Mouse (Mus musculus) liver, embryonic 12.5 days (tissue): ENCODE measurements around the gene Flt1. TPM values are rescaled to one million over a fixed set of nuclear protein-coding genes. Genes with fewer than 3 reads are reported as not detected.

Experiments
- ATAC-seq: fragments of 200-750 bp; cut with Nextera tagmentation; 2 replicates; pipeline ENCODE4 v1.8.0; 2017; ENCODE audit warnings: moderate number of reproducible peaks, mild to moderate bottlenecking, moderate library complexity
- H3K27ac ChIP-seq: fragments of 300-500 bp; sonication (generic); 2 replicates; pipeline ENCODE4 v1.5.1; 2016; ENCODE audit warnings: mild to moderate bottlenecking
- H3K27me3 ChIP-seq: fragments of 300-500 bp; sonication (generic); replicated peaks from 2 replicates; pipeline ENCODE4 v1.6.1; 2016; ENCODE audit warnings: mild to moderate bottlenecking, moderate library complexity
- H3K36me3 ChIP-seq: fragments of 300-500 bp; sonication (generic); 2 replicates; pipeline ENCODE4 v1.6.1; 2016; ENCODE audit warnings: mild to moderate bottlenecking, moderate library complexity
- H3K4me1 ChIP-seq: fragments of 300-500 bp; sonication (generic); 2 replicates; pipeline ENCODE4 v1.6.1; 2016
- H3K4me2 ChIP-seq: fragments of 300-500 bp; sonication (generic); 2 replicates; pipeline ENCODE4 v1.6.1; 2016; ENCODE audit warnings: mild to moderate bottlenecking, moderate library complexity
- H3K4me3 ChIP-seq: fragments of 300-500 bp; sonication (generic); 2 replicates; pipeline ENCODE4 v1.5.1; 2016; ENCODE audit warnings: mild to moderate bottlenecking, moderate library complexity
- H3K9ac ChIP-seq: fragments of 300-500 bp; sonication (generic); 2 replicates; pipeline ENCODE4 v1.6.1; 2016; ENCODE audit warnings: mild to moderate bottlenecking, moderate library complexity
- H3K9me3 ChIP-seq: fragments of 300-500 bp; sonication (generic); replicated peaks from 2 replicates; pipeline ENCODE4 v1.6.1; 2016; ENCODE audit warnings: mild to moderate bottlenecking, moderate library complexity
- WGBS: fragments of 180-500 bp; shearing (Covaris S2); methylation state at CpG from one replicate; pipeline ENCODE4 v1.1.7; 2016; ENCODE audit not compliant: insufficient replicate concordance; 5-methylcytosine and 5-hydroxymethylcytosine counted together
- polyA plus RNA-seq: library from polyadenylated mRNA; unstranded; fragments of >200 nt; fragmentation: Nextera tagmentation; extraction: Ambion mirVana; gene quantifications from 2 replicates; pipeline ENCODE4 v1.2.1, GENCODE M21; 2016

Gene Flt1
- polyA plus RNA-seq, 1 experiment from 2014 or later = 7.6 TPM

GRCm38 (mm10) chr5:147655761-147656160 lies 70.0 kb downstream of the Flt1 start:
- Histone ChIP-seq H3K27ac (no peak overlapping the region), H3K9me3 (peaks cover 14% of the 10 kb centered on the region; the same call in 1 of the 2 replicates), H3K4me3 (no peak overlapping the region), H3K36me3 (no peaks in the 10 kb centered on the region), H3K9ac (no peak overlapping the region), H3K4me2 (no peak overlapping the region), H3K4me1 (peaks cover 14% of the 10 kb centered on the region), H3K27me3 (no peaks in the 10 kb centered on the region)
- no peak for ATAC-seq
- WGBS = 69% methylated on average over 7 of the region's 7 CpGs

DNA sequence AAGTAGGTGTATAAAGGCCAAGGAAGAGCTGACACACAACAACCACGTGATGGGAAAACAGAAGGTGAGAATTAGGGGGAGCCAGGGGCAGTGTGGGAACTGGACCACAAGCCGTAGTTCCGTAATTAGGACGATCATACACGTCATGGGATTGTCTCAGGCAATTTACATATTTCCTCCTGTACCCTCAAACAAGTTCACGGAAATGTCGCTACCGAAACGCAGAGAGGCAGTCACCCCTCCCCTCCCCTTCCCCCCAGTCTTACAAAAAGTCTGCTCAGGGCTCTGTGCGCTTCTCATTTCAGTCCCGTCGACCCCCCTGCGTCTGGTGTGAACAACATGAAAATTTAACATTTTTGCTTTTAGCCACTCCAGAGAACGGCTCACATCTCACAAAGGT lies 74.6 kb downstream of the Flt1 start:
- Histone ChIP-seq H3K4me2 (no peak overlapping the region), H3K36me3 (no peaks in the 10 kb centered on the region), H3K9ac (no peak overlapping the region), H3K27me3 (no peaks in the 10 kb centered on the region; the same call in 1 of the 2 replicates), H3K27ac (no peak overlapping the region), H3K9me3 (peaks cover 14% of the 10 kb centered on the region; the same call in 1 of the 2 replicates), H3K4me1 (no peaks in the 10 kb centered on the region), H3K4me3 (no peak overlapping the region)
- ATAC-seq = no peak
- 80% methylated on average over 14 of the region's 14 CpGs for WGBS

DNA sequence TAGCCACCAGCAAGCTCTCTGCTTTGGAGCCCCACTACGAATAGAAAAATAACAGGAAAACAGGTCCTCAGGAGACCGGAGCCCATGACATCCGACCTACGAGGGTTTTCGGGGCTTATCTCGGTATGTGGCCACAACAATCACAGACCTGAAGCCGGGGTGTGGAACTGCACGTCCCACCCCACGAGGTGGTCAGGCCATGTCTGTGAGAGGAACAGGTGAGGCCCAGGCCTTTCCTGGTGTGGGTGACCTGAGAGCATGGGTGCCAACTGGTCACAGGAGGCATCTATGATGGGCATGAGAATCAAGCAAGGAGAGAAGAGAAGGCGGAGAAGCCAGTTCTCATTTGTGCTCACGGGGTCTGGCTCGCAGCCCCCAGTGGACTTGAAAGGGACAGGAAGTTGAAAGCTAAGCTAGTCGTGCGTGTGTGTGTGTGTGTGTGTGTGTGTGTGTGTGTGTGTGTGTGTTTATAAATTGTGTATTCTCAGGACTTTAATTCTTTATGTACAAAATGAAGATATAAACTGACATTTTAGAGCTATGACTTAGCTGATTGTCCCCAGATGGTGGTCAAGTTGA lies 79.4 kb downstream of the Flt1 start:
- no peak for ATAC-seq
- H3K27ac ChIP-seq = no peak overlapping the region
- 49% methylated on average over 14 of the region's 14 CpGs for WGBS

DNA sequence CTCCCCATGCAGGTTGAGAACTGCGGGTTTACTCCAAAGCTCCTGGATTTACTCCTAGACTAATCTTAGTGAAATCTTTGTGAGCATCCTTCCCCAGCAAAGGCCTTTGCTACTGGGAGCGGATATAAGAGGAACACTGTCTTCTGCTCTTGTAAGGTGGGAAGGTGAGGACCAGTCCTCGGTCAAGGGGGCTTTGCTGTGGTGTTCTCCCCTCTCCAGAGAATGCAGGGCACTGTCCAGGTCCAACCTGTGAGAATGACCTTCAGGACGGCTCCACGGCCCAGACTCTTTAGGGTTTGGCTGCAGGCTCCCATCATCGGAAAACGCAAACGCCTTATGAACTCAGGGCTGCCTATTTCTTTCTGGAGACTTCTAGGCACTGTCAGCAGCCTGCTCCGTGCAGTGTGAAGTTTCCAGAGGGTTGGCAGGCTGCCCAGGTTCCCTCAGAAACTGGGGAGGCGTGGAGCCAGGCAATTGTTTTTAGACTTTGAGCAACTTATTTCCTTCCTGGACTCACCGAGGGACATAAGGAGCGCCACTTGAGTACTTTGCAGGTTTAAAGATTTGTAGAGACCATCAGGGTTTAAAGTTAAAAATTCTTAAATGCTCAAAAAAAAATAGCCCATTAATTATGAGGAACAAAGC lies 80.7 kb downstream of the Flt1 start:
- Histone ChIP-seq H3K36me3 (no peaks in the 10 kb centered on the region), H3K27me3 (no peaks in the 10 kb centered on the region; the same call in none of the 2 replicates), H3K4me1 (no peaks in the 10 kb centered on the region), H3K4me2 (no peak overlapping the region), H3K9ac (no peak overlapping the region), H3K9me3 (no peaks in the 10 kb centered on the region), H3K4me3 (no peak overlapping the region), H3K27ac (no peak overlapping the region)
- 67% methylated on average over 12 of the region's 12 CpGs for WGBS
- no peak for ATAC-seq

More for the DNA sequence above, 79.4 kb downstream of the Flt1 start:
- Histone ChIP-seq H3K27me3 (no peaks in the 10 kb centered on the region; the same call in none of the 2 replicates), H3K36me3 (no peaks in the 10 kb centered on the region), H3K4me1 (no peaks in the 10 kb centered on the region), H3K4me2 (no peak overlapping the region), H3K4me3 (no peak overlapping the region), H3K9me3 (no peaks in the 10 kb centered on the region), H3K9ac (no peak overlapping the region)

GRCm38 (mm10) chr5:147641452-147641851 lies 84.4 kb downstream of the Flt1 start:
- WGBS = 59% methylated on average over 7 of the region's 7 CpGs
- H3K9me3 ChIP-seq = no peaks in the 10 kb centered on the region
- H3K4me2 ChIP-seq = no peak overlapping the region
- H3K4me3 ChIP-seq = no peak overlapping the region
- no peaks in the 10 kb centered on the region for H3K36me3 ChIP-seq
- ATAC-seq = no peak
- H3K4me1 ChIP-seq = no peaks in the 10 kb centered on the region
- no peaks in the 10 kb centered on the region; the same call in 1 of the 2 replicates for H3K27me3 ChIP-seq
- H3K9ac ChIP-seq = no peak overlapping the region
- H3K27ac ChIP-seq = no peak overlapping the region

GRCm38 (mm10) chr5:147639940-147640339 lies 85.9 kb downstream of the Flt1 start:
- Histone ChIP-seq H3K9ac (no peak overlapping the region), H3K9me3 (no peaks in the 10 kb centered on the region), H3K27ac (no peak overlapping the region), H3K4me3 (no peak overlapping the region), H3K4me2 (no peak overlapping the region), H3K36me3 (no peaks in the 10 kb centered on the region), H3K4me1 (no peaks in the 10 kb centered on the region), H3K27me3 (no peaks in the 10 kb centered on the region; the same call in 1 of the 2 replicates)
- ATAC-seq = no peak
- WGBS = 61% methylated on average over 5 of the region's 5 CpGs

DNA sequence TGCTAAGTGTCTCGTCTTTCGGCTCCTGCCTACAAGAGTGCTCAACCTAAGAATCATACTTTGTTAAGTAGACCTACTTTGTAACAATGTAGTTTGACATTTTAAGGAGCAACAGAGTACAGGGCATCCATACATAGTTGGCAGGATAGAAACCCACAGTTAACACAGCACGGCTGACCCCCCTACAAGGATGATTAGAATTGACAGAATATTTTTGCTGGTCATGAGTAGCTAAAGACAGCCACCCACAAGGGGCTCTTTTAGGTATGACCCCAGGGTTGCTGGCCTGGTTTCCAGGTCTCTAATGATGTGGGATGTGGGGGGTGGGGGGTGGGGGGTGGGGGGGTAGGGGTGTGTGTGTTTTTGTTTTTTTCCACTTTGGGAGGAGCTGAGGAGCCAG lies 89.1 kb downstream of the Flt1 start:
- H3K9me3 ChIP-seq = no peaks in the 10 kb centered on the region
- no peak for ATAC-seq
- no peaks in the 10 kb centered on the region for H3K36me3 ChIP-seq
- no peak overlapping the region for H3K4me2 ChIP-seq
- WGBS = 75% methylated on average over 3 of the region's 3 CpGs
- H3K4me3 ChIP-seq = no peak overlapping the region
- H3K4me1 ChIP-seq = no peaks in the 10 kb centered on the region
- H3K9ac ChIP-seq = no peak overlapping the region
- no peak overlapping the region for H3K27ac ChIP-seq
- H3K27me3 ChIP-seq = no peaks in the 10 kb centered on the region

- ATAC-seq = no peak
Observed at GRCm38 (mm10) chr5:147635883-147636282, 89.9 kb downstream of the Flt1 start.

GRCm38 (mm10) chr5:147634016-147634415 lies 91.8 kb downstream of the Flt1 start:
- ATAC-seq = no peak
- Histone ChIP-seq H3K4me1 (no peaks in the 10 kb centered on the region), H3K9ac (no peak overlapping the region), H3K27ac (no peak overlapping the region), H3K36me3 (no peaks in the 10 kb centered on the region), H3K9me3 (no peaks in the 10 kb centered on the region), H3K4me3 (no peak overlapping the region), H3K4me2 (no peak overlapping the region), H3K27me3 (no peaks in the 10 kb centered on the region)
- WGBS = 59% methylated on average over 11 of the region's 11 CpGs

More at GRCm38 (mm10) chr5:147635883-147636282, 89.9 kb downstream of the Flt1 start:
- Histone ChIP-seq H3K9ac (no peak overlapping the region), H3K4me3 (no peak overlapping the region), H3K4me1 (no peaks in the 10 kb centered on the region), H3K27ac (no peak overlapping the region), H3K36me3 (no peaks in the 10 kb centered on the region), H3K4me2 (no peak overlapping the region), H3K27me3 (no peaks in the 10 kb centered on the region), H3K9me3 (no peaks in the 10 kb centered on the region)
- 78% methylated on average over 8 of the region's 8 CpGs for WGBS

GRCm38 (mm10) chr5:147632716-147633115 lies 93.1 kb downstream of the Flt1 start:
- no peak overlapping the region for H3K27ac ChIP-seq
- no peak overlapping the region for H3K9ac ChIP-seq
- no peak for ATAC-seq
- no peaks in the 10 kb centered on the region for H3K9me3 ChIP-seq
- no peak overlapping the region for H3K4me2 ChIP-seq
- no peaks in the 10 kb centered on the region for H3K4me1 ChIP-seq
- H3K27me3 ChIP-seq = no peaks in the 10 kb centered on the region
- H3K36me3 ChIP-seq = no peaks in the 10 kb centered on the region
- WGBS = 67% methylated on average over 4 of the region's 4 CpGs
- H3K4me3 ChIP-seq = no peak overlapping the region

DNA sequence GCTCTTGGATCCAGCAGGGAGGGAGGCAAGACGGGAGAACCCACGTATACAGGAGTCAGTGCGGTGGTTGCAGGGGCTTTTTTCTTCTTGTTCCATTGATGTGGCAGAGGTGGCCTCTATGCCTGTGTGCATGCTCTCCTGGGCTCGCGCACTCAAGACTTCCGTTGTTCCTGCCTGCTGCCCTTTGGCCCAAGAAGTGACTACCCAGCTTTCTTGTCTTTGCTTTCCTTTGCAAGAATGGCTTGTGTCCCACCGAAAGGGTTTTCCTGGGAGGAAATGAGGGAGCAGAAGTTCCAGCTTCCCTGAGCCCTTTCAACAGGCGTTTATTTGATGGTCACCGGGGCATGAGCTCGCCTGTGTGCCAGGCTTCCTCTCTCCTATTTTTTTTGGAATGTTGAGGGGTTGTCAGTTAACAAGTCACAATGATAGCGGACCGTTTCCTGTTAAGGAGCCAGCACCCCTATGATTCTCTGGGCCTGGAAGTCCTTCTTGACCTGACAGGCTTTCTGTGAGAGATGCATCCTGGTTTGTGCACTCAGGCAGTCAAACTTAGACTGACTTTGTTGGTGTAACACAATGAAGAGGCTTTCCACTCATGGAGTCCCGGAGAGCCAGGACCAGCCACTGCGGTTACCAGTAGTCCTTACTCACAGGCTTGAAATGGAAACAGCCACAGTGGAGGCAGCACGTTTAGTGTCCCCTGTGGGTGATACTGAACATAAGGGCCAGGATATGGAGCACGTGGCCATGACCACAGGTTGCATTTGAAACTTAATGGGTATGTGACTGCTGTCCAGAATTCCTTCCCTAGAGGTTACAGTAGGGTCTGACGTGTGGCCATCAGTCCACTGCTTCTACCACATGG lies 95.2 kb downstream of the Flt1 start:
- Histone ChIP-seq H3K9ac (no peak overlapping the region), H3K4me1 (no peaks in the 10 kb centered on the region), H3K4me3 (no peak overlapping the region), H3K27ac (no peak overlapping the region), H3K4me2 (no peak overlapping the region), H3K9me3 (0 out of 2 replicates have a peak, but pooled peaks cover 3% of the 10 kb centered on the region), H3K27me3 (no peaks in the 10 kb centered on the region), H3K36me3 (no peaks in the 10 kb centered on the region)
- WGBS = 74% methylated on average over 17 of the region's 17 CpGs
- no peak for ATAC-seq

GRCm38 (mm10) chr5:147626944-147627343 lies 98.9 kb downstream of the Flt1 start:
- no peak overlapping the region for H3K4me2 ChIP-seq
- no peaks in the 10 kb centered on the region for H3K27me3 ChIP-seq
- H3K36me3 ChIP-seq = no peaks in the 10 kb centered on the region
- H3K4me1 ChIP-seq = no peaks in the 10 kb centered on the region
- H3K9ac ChIP-seq = no peak overlapping the region
- WGBS = 59% methylated on average over 2 of the region's 2 CpGs
- H3K4me3 ChIP-seq = no peak overlapping the region
- H3K27ac ChIP-seq = no peak overlapping the region
- ATAC-seq = no peak
- 0 out of 2 replicates have a peak, but pooled peaks cover 3% of the 10 kb centered on the region for H3K9me3 ChIP-seq
